Mouse (Mus musculus) embryonic facial prominence, embryonic 11.5 days (tissue): ENCODE data around the gene Klhdc8b. TPM values are rescaled to one million over a fixed set of nuclear protein-coding genes. Genes with fewer than 3 reads are reported as not detected.

Source experiments
- ATAC-seq: fragments of 200-750 bp; cut with Nextera tagmentation; replicated peaks from 2 replicates; pipeline ENCODE4 v1.8.0; 2017; ENCODE audit warnings: low read depth; ENCODE audit not compliant: insufficient number of reproducible peaks, low FRiP score, low TSS enrichment
- DNase-seq: peaks from one replicate; pipeline ENCODE4 v3.0.0-alpha.2; 2015; ENCODE audit warnings: low spot score
- H3K27ac ChIP-seq: fragments of 300-500 bp; sonication (generic); replicated peaks from 2 replicates; pipeline ENCODE4 v1.5.1; 2014; ENCODE audit warnings: mild to moderate bottlenecking, low read depth, low read length, control low read depth
- H3K27me3 ChIP-seq: fragments of 300-500 bp; sonication (generic); 2 replicates; pipeline ENCODE4 v1.6.1; 2014; ENCODE audit warnings: mild to moderate bottlenecking, low read length, moderate library complexity, mixed read lengths; ENCODE audit not compliant: control insufficient read depth, insufficient read depth
- H3K36me3 ChIP-seq: fragments of 300-500 bp; sonication (generic); replicated peaks from 2 replicates; pipeline ENCODE4 v1.6.1; 2014; ENCODE audit warnings: low read depth, mild to moderate bottlenecking, low read length, moderate library complexity, mixed read lengths; ENCODE audit not compliant: control insufficient read depth, insufficient read depth
- H3K4me1 ChIP-seq: fragments of 300-500 bp; sonication (generic); 2 replicates; pipeline ENCODE4 v1.6.1; 2014; ENCODE audit warnings: low read length, mixed read lengths; ENCODE audit not compliant: control insufficient read depth, insufficient read depth
- H3K4me2 ChIP-seq: fragments of 300-500 bp; sonication (generic); 2 replicates; pipeline ENCODE4 v1.6.1; 2014; ENCODE audit warnings: low read depth, mild to moderate bottlenecking, control low read depth, low read length, moderate library complexity
- H3K4me3 ChIP-seq: fragments of 300-500 bp; sonication (generic); 2 replicates; pipeline ENCODE4 v1.5.1; 2014; ENCODE audit warnings: low read depth, low read length, control low read depth
- H3K9ac ChIP-seq: fragments of 300-500 bp; sonication (generic); replicated peaks from 2 replicates; pipeline ENCODE4 v1.6.1; 2014; ENCODE audit warnings: mild to moderate bottlenecking, control low read depth, low read length
- H3K9me3 ChIP-seq: fragments of 300-500 bp; sonication (generic); replicated peaks from 2 replicates; pipeline ENCODE4 v1.6.1; 2016; ENCODE audit warnings: mild to moderate bottlenecking, low read length, inconsistent platforms, mixed read lengths; ENCODE audit not compliant: control insufficient read depth
- WGBS: fragments of 180-500 bp; shearing (Covaris S2); extraction: QIAGEN DNeasy Blood & Tissue Kit; methylation state at CpG from one replicate; pipeline ENCODE4 v1.1.7; 2014; 5-methylcytosine and 5-hydroxymethylcytosine counted together
- polyA plus RNA-seq: library from polyadenylated mRNA; unstranded; fragments of >200 nt; fragmentation: Nextera tagmentation; extraction: Ambion mirVana; gene quantifications from 2 replicates; pipeline ENCODE4 v1.2.1, GENCODE M21; 2014

Klhdc8b gene
- polyA plus RNA-seq, 1 experiment from 2014 or later, result 19.0 TPM

DNA sequence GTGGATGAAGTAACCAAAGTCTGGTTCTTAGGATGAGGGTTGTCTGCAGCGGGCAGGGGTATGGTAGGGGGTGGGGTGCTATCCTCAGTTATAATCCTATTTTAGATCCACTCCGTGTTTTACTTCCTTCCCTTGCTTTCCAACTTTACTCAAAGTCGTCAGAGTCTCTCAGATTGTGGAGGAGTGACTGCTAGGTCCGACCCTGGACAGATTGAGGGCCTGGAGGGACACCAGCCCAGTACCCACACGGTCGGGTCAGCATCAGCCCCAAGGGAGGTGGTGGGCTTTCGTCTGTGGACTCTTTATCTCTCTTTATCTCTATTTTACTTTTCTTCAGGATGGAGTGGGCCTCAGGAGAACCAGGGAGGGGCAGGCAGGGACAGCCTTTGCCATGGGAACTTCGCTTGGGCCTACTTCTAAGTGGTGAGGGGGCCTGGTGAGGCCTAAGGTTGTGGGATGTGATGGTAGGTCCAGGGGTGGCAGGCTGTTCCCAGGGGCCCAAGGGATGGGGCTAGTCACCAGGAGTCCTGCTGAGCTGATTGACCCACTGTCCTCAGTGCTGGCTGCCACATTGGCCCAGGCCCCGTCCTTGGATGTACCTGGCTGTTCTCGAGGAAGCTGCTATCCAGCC, 18.5 kb upstream of the Klhdc8b start, which contains the start of gene Lamb2:
Gene Lamb2 (plus strand): TSS at position 16 of the 631 bp plus-strand sequence.
- 11% methylated on average over 10 of the region's 10 CpGs for WGBS
- peak within 1 kb of the TSS; percentile 76 for H3K27ac ChIP-seq
- DNase-seq, result peak; percentile 93
- peaks cover 4% of the 10 kb centered on the region for H3K36me3 ChIP-seq
- peak within 1 kb of the TSS; percentile 70 for H3K9ac ChIP-seq
- no peaks in the 10 kb centered on the region for H3K9me3 ChIP-seq
- ATAC-seq, result peak; percentile 61
- peaks cover 4% of the 10 kb centered on the region for H3K4me1 ChIP-seq
- peak within 1 kb of the TSS; percentile 85 for H3K4me2 ChIP-seq
- H3K27me3 ChIP-seq, result no peaks in the 10 kb centered on the region
- H3K4me3 ChIP-seq, result peak within 1 kb of the TSS; percentile 51

DNA sequence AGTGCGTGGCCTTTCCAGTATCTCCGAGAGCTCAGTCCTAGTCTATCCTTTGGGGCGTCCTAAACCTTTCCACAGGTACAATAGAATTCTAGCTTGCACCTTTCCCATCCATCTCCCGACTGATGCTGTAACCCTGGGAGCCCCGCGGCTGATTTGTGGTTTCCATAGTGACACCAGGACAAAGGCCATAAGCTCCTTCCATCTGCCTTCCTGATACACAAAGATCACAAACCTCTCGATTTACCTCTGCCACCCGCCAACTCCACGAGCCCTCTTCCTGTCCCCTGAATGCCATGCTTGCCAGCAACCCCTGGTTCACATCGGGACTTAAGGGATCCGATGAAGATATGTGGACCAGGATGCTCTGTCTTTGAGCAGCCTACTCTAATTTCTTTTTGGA, 17.9 kb upstream of the Klhdc8b start:
- Histone ChIP-seq H3K9me3 (no peaks in the 10 kb centered on the region), H3K4me1 (peaks cover 4% of the 10 kb centered on the region), H3K9ac (0 out of 2 replicates have a peak overlapping the region, but pooled peaks have one; percentile 35), H3K36me3 (peaks cover 3% of the 10 kb centered on the region), H3K27ac (peak overlapping the region; percentile 76), H3K4me2 (no peak overlapping the region; the same call in none of the 2 replicates), H3K4me3 (no peak overlapping the region), H3K27me3 (no peaks in the 10 kb centered on the region)
- ATAC-seq, result 0 out of 2 replicates have a peak, but pooled peaks have one; percentile 9
- 39% methylated on average over 11 of the region's 11 CpGs for WGBS
- DNase-seq, result no peak

DNA sequence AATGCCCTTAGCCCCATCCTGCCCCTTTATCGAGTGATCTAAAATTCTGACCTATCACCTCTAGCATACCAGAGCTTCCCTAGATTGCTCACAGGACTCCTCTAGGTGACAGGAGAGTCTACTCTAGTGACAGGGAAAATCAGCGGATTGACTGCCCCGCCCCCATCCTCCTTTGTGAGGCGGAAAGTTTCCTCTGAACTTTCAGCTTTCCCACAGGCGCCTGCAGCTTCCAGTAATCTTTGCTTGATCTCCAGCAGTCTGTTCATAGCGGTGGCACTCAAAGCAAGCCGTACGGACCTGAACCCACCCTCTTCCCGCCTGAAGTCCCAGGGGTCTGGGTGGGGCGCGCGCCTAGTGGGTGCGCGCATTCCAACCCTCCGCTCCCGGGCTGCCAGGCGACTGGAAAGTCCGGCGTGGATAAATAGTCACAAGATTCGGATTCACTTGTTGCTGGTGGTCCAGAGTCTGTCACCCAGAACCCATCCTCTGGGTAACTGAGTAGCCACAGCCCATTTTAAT, 17.3 kb upstream of the Klhdc8b start:
- peak; percentile 63; the same call in 1 of the 2 replicates for ATAC-seq
- Histone ChIP-seq H3K4me2 (peak overlapping the region; percentile 53), H3K9ac (peak overlapping the region; percentile 67), H3K27ac (peak overlapping the region; percentile 76), H3K27me3 (no peaks in the 10 kb centered on the region), H3K9me3 (no peaks in the 10 kb centered on the region), H3K36me3 (no peaks in the 10 kb centered on the region), H3K4me1 (peaks cover 4% of the 10 kb centered on the region), H3K4me3 (peak overlapping the region; percentile 38)
- DNase-seq, result peak; percentile 89
- under 1% methylated on average over 20 of the region's 20 CpGs for WGBS

DNA sequence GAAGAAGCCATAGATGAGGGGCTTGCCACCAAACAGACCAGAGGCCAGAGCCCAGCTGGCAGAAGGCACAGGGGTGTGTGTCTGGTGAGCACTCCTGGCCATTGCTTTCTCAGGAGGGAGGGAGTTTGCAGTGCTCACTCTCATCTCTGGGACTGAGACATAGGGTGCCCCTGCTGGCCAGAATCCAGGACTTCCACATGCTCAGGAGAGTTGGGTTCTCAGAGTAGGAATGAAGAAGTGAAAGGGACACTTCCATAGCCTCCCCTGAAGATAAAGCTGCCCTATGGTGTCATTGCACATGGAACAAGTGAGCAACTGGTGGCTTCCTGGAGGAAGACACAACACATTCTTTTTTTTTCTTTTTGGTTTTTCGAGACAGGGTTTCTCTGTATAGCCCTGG, 13.1 kb upstream of the Klhdc8b start:
- 55% methylated on average over 1 of the region's 1 CpGs for WGBS
- H3K4me1 ChIP-seq, result no peaks in the 10 kb centered on the region; the same call in 1 of the 2 replicates
- no peak for DNase-seq
- H3K27ac ChIP-seq, result no peak overlapping the region
- H3K27me3 ChIP-seq, result no peaks in the 10 kb centered on the region
- H3K4me3 ChIP-seq, result no peak overlapping the region
- no peak overlapping the region for H3K9ac ChIP-seq
- H3K36me3 ChIP-seq, result no peaks in the 10 kb centered on the region
- no peak for ATAC-seq
- H3K9me3 ChIP-seq, result no peaks in the 10 kb centered on the region
- no peak overlapping the region for H3K4me2 ChIP-seq

GRCm38 (mm10) chr9:108469845-108470244, 8.5 kb upstream of the Klhdc8b start:
- no peak for ATAC-seq
- Histone ChIP-seq H3K4me2 (no peak overlapping the region), H3K27ac (no peak overlapping the region)

GRCm38 (mm10) chr9:108469430-108469829, 8.0 kb upstream of the Klhdc8b start:
- no peak overlapping the region for H3K9ac ChIP-seq
- H3K27me3 ChIP-seq, result no peaks in the 10 kb centered on the region
- no peaks in the 10 kb centered on the region for H3K36me3 ChIP-seq
- DNase-seq (no peak), ATAC-seq (no peak)
- no peak overlapping the region for H3K4me3 ChIP-seq
- H3K9me3 ChIP-seq, result no peaks in the 10 kb centered on the region
- WGBS, result 72% methylated on average over 5 of the region's 5 CpGs
- H3K4me2 ChIP-seq, result no peak overlapping the region
- H3K4me1 ChIP-seq, result no peaks in the 10 kb centered on the region
- H3K27ac ChIP-seq, result no peak overlapping the region

More at GRCm38 (mm10) chr9:108469845-108470244, 8.5 kb upstream of the Klhdc8b start:
- Histone ChIP-seq H3K27me3 (no peaks in the 10 kb centered on the region), H3K4me3 (no peak overlapping the region), H3K36me3 (no peaks in the 10 kb centered on the region), H3K9me3 (no peaks in the 10 kb centered on the region), H3K9ac (no peak overlapping the region), H3K4me1 (no peaks in the 10 kb centered on the region)
- WGBS, result 70% methylated on average over 4 of the region's 4 CpGs
- no peak for DNase-seq

- H3K27ac ChIP-seq, result no peak overlapping the region
- H3K36me3 ChIP-seq, result peaks cover 3% of the 10 kb centered on the region; the same call in 1 of the 2 replicates
- ATAC-seq (no peak), DNase-seq (no peak)
- H3K4me2 ChIP-seq, result no peak overlapping the region
- H3K9ac ChIP-seq, result no peak overlapping the region
- H3K9me3 ChIP-seq, result no peaks in the 10 kb centered on the region
- H3K4me3 ChIP-seq, result no peak overlapping the region
- H3K27me3 ChIP-seq, result no peaks in the 10 kb centered on the region
- 94% methylated on average over 2 of the region's 2 CpGs for WGBS
- no peaks in the 10 kb centered on the region for H3K4me1 ChIP-seq
Observed at GRCm38 (mm10) chr9:108466219-108466618, 4.8 kb upstream of the Klhdc8b start.

DNA sequence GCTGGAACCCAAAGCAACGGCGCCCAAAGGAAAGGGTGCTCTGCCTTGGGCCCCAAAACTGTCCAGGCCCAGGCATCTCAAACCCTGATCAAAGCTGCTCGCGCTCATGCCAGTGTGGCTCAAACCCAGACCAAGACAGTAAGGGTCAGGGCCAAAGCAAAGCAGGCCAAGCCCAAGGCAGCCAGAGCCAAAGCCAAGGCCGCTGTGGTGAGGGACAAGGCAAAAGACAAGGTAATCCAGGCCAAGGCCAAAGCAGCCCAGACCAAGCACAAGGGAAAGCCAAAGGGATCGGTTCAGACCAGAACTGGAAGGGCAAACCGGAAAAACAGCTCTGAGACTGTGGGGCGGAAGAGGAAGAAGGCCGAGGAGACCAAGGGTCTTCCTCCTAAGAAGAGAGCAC, 2.3 kb upstream of the Klhdc8b start:
- H3K9ac ChIP-seq, result no peak overlapping the region
- H3K27ac ChIP-seq, result no peak overlapping the region
- ATAC-seq (no peak), DNase-seq (no peak)
- H3K4me3 ChIP-seq, result no peak overlapping the region
- no peaks in the 10 kb centered on the region for H3K9me3 ChIP-seq
- H3K36me3 ChIP-seq, result peaks cover 3% of the 10 kb centered on the region; the same call in 1 of the 2 replicates
- WGBS, result 97% methylated on average over 9 of the region's 9 CpGs
- H3K4me2 ChIP-seq, result no peak overlapping the region
- H3K4me1 ChIP-seq, result no peaks in the 10 kb centered on the region
- H3K27me3 ChIP-seq, result no peaks in the 10 kb centered on the region
